Mouse (Mus musculus): ENCODE results near the gene 2210011C24Rik. TPM values are rescaled to one million over a fixed set of nuclear protein-coding genes. Genes with fewer than 3 reads are reported as not detected.
A peak's percentile ranks its signal among the peaks of the same experiment; 100 is the strongest.

Gene 2210011C24Rik
- polyA plus RNA-seq, 1 experiment from 2014 or later: not detected

DNA sequence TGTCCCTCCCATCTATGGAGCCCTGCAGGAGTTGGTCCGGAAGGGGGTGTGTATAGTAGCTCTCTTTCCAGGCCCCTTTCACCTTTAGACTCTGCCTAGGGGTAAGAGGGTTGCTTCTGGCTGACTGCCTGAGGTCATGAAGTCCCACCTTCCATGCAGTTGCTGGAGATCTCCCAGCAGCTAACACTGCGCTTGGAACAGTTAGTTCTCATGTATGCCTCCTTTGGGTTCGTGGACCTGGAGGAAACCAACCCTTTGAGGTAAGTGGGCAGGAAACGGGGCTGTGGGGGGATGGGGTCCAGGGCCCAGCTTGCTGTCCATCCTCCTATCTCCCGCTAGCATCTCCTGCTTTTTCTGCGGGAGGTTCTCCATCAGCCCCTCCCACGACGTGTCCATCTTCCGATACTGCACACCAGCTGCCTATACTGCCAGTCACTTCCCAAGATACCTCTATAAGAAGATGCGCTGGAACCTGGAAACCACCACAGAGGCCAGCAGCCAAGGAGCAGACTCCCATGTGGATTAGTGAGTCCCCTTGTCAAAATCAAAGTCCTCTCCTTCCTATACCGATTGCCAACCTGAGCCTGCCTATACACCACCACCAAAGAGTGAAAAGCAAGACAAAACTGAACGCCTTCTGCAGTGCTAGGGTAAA lies 8.9 kb downstream of the 2210011C24Rik start:
- Histone ChIP-seq H3K27me3 (replicated peaks) (peaks cover 19% of the 10 kb centered on the region), H3K4me3 (no peak overlapping the region), H3K9me3 (replicated peaks) (no peaks in the 10 kb centered on the region), H3K4me2 (no peak overlapping the region), H3K36me3 (peaks cover 21% of the 10 kb centered on the region), H3K9ac (no peak overlapping the region), H3K4me1 (replicated peaks) (peaks cover 36% of the 10 kb centered on the region), H3K27ac (ENCODE audit: poor library complexity, severe bottlenecking) (no peak overlapping the region)
- no peak for ATAC-seq (ENCODE audit: insufficient number of reproducible peaks, low FRiP score)
- WGBS: 67% methylated on average over 12 of the region's 12 CpGs

DNA sequence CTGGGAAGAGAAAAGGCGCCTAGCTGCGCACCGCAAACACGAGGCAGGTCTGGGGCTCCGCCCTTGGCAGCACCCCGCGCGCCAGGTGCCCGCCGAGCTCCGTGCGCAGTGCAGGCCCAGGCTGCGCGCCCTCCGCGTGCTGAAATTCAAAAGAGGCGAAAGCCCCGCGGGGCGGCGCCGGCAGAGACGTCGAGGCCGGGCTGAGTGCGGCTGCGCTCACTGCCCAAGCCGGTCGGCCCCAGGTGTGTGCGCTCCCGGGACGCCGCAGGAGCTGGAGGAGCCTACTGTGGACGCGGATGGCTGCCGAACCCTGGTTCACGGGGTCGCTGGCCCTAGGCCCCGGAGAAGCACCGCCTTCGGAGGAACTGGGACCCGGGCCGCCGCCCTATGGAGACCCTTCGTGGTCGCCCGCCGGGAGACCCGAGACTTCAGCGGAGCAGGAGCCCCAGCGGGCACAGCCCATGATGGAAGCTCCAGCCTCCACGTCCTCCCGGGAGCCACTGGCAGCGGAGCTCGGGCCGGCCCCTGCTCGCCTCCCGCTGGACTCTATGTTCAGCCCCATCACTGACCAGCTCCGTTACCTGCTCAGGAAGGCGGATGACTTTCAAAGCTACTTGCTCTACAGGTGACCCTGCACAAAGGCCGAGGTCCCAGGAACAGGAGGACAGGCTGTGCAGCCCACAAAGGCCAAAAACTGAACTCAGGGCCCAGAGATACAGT lies 10.5 kb downstream of the 2210011C24Rik start, which contains the start of gene 1700067K01Rik:
Gene 1700067K01Rik (plus strand): TSS at position 222 of the 720 bp plus-strand sequence.
- Histone ChIP-seq H3K27me3 (replicated peaks) (peaks cover 19% of the 10 kb centered on the region), H3K27ac (ENCODE audit: poor library complexity, severe bottlenecking) (no peak within 1 kb of the TSS), H3K4me1 (replicated peaks) (peaks cover 37% of the 10 kb centered on the region), H3K9me3 (replicated peaks) (no peaks in the 10 kb centered on the region), H3K4me2 (peak within 1 kb of the TSS; percentile 35), H3K9ac (peak within 1 kb of the TSS; percentile 26; the same call in 1 of the 2 replicates), H3K36me3 (peaks cover 21% of the 10 kb centered on the region), H3K4me3 (peak within 1 kb of the TSS; percentile 14; the same call in 1 of the 2 replicates)
- 37% methylated on average over 61 of the region's 61 CpGs for WGBS
- no peak for ATAC-seq (ENCODE audit: insufficient number of reproducible peaks, low FRiP score)

DNA sequence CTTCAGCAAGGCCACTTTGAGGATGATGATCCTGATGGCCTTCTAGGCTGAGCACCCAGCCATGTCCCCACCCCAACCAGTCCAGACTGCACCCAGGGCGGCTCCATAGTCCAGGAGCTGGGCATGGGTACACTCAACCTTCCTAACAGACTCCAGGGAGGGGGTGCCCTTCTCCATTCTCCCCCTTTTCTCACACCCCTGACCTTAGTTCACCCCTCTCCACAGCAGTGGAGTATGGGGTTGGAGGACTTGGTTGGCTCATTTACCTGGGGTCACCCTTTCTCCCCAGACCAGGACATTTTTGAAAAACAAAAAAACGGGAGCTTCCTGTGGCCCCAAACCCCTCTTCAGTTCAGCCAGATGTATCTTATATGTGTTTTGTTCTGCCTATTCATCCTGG lies 12.1 kb downstream of the 2210011C24Rik start:
- 0 out of 2 replicates have a peak overlapping the region, but pooled peaks have one; percentile 0 for H3K4me3 ChIP-seq
- peaks cover 44% of the 10 kb centered on the region for H3K4me1 ChIP-seq (replicated peaks)
- WGBS: 92% methylated on average over 2 of the region's 2 CpGs

DNA sequence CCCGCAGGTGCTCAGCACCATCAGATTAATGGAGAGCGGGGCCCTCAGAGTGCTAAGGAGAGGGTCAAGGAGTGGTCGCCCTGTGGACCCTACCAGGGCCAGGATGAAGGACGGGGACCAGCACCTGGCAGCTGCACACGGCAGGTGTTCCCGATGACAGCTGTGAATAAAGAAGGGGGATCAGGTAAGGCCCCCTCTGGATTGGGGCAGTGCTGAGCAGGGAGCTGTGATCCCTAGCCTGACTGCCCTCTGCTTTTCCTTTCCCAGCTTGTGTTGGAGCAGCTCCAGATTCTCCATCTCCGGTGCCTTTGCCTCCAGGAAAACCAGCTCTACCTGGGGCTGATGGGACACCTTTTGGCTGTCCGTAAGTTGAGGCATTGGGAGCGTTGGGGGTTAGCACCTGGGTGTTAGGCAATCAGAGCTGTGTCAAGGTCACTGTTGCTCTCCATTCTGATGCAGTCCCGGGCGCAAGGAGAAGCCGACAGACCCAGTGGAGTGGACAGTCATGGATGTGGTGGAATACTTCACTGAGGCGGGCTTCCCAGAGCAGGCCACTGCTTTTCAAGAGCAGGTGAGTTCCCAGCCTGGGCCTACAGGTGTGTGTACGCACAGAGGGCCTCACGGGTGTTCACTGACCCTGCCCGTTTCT lies 12.8 kb downstream of the 2210011C24Rik start:
- H3K4me1 ChIP-seq (replicated peaks): peaks cover 41% of the 10 kb centered on the region
- H3K9me3 ChIP-seq (replicated peaks): no peaks in the 10 kb centered on the region
- ATAC-seq (ENCODE audit: insufficient number of reproducible peaks, low FRiP score): no peak
- H3K36me3 ChIP-seq: peaks cover 33% of the 10 kb centered on the region
- H3K27ac ChIP-seq (ENCODE audit: poor library complexity, severe bottlenecking): no peak overlapping the region
- WGBS: 68% methylated on average over 16 of the region's 16 CpGs
- H3K4me3 ChIP-seq: peak overlapping the region; percentile 95
- peaks cover 19% of the 10 kb centered on the region for H3K27me3 ChIP-seq (replicated peaks)
- peak overlapping the region; percentile 90 for H3K9ac ChIP-seq
- H3K4me2 ChIP-seq: peak overlapping the region; percentile 96

More for the DNA sequence above, 12.1 kb downstream of the 2210011C24Rik start:
- ATAC-seq (ENCODE audit: insufficient number of reproducible peaks, low FRiP score): no peak
- Histone ChIP-seq H3K9me3 (replicated peaks) (no peaks in the 10 kb centered on the region), H3K36me3 (peaks cover 27% of the 10 kb centered on the region), H3K4me2 (0 out of 2 replicates have a peak overlapping the region, but pooled peaks have one; percentile 96), H3K27ac (ENCODE audit: poor library complexity, severe bottlenecking) (no peak overlapping the region), H3K9ac (no peak overlapping the region), H3K27me3 (replicated peaks) (peaks cover 19% of the 10 kb centered on the region)

DNA sequence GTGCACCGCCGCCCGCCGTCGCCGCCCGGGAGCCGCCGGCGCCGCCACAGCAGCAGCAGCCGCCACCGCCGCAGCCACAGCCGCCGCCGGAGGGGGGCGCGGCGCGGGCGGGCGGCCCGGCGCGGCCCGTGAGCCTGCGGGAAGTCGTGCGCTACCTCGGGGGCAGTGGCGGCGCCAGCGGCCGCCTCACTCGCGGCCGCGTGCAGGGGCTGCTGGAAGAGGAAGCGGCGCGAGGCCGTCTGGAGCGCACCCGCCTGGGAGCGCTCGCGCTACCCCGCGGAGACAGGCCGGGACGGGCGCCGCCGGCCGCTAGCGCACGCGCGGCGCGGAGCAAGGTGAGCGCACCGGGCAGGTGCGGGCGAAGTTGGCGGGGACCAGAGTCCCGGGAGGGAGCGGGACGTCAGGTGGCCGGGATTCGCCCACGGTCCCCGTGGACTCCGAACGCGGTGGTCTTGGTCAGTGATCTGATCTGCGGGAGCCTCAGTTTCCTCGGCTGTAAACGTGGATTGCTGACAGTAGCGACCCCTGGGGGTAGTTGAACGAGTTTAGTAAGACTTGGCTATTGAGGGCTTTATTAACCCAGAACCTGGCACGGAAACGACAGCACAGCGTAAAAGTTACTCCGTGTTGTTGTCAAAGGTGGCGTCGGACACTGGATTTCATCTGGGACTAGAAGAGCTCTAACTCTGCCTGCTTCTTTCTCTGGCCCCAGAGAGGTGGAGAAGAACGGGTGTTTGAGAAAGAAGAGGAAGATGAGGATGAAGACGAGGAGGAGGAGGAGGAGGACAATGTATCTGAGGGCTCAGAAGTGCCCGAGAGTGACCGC lies 13.5 kb downstream of the 2210011C24Rik start:
- Histone ChIP-seq H3K4me1 (replicated peaks) (peaks cover 35% of the 10 kb centered on the region), H3K9me3 (replicated peaks) (no peaks in the 10 kb centered on the region), H3K36me3 (peaks cover 39% of the 10 kb centered on the region), H3K4me2 (peak overlapping the region; percentile 96), H3K27me3 (replicated peaks) (peaks cover 19% of the 10 kb centered on the region), H3K9ac (peak overlapping the region; percentile 90), H3K4me3 (peak overlapping the region; percentile 95), H3K27ac (ENCODE audit: poor library complexity, severe bottlenecking) (peak overlapping the region; percentile 87)
- ATAC-seq (ENCODE audit: insufficient number of reproducible peaks, low FRiP score): peak; percentile 17; the same call in 1 of the 2 replicates
- WGBS: 11% methylated on average over 91 of the region's 92 CpGs

DNA sequence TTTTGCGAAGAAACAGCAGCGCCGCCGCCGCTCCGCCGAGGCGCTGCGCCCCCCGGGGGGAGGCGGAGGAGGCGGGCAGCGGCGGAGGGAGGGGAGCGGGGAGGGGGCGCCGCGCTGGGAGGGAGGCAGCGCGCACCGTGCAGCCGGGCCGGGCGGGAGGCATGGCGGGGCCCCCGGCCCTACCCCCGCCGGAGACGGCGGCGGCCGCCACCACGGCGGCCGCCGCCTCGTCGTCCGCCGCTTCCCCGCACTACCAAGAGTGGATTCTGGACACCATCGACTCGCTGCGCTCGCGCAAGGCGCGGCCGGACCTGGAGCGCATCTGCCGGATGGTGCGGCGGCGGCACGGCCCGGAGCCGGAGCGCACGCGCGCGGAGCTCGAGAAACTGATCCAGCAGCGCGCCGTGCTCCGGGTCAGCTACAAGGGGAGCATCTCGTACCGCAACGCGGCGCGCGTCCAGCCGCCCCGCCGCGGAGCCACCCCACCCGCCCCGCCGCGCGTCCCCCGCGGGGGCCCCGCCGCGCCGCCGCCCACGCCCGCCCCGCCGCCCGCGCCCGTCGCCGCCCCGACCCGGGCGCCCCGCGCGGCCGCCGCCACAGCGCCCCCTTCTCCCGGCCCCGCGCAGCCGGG lies 14.3 kb downstream of the 2210011C24Rik start, which contains the start of gene Samd1:
Gene Samd1 (plus strand): TSS at position 162 of the 631 bp plus-strand sequence.
- WGBS: 11% methylated on average over 74 of the region's 112 CpGs
- Histone ChIP-seq H3K9me3 (replicated peaks) (no peaks in the 10 kb centered on the region), H3K27me3 (replicated peaks) (peaks cover 19% of the 10 kb centered on the region), H3K36me3 (peaks cover 46% of the 10 kb centered on the region), H3K9ac (peak within 1 kb of the TSS; percentile 93), H3K4me3 (peak within 1 kb of the TSS; percentile 95), H3K4me1 (replicated peaks) (peaks cover 33% of the 10 kb centered on the region), H3K27ac (ENCODE audit: poor library complexity, severe bottlenecking) (peak within 1 kb of the TSS; percentile 95), H3K4me2 (peak within 1 kb of the TSS; percentile 96)
- peak; percentile 1; the same call in 1 of the 2 replicates for ATAC-seq (ENCODE audit: insufficient number of reproducible peaks, low FRiP score)

DNA sequence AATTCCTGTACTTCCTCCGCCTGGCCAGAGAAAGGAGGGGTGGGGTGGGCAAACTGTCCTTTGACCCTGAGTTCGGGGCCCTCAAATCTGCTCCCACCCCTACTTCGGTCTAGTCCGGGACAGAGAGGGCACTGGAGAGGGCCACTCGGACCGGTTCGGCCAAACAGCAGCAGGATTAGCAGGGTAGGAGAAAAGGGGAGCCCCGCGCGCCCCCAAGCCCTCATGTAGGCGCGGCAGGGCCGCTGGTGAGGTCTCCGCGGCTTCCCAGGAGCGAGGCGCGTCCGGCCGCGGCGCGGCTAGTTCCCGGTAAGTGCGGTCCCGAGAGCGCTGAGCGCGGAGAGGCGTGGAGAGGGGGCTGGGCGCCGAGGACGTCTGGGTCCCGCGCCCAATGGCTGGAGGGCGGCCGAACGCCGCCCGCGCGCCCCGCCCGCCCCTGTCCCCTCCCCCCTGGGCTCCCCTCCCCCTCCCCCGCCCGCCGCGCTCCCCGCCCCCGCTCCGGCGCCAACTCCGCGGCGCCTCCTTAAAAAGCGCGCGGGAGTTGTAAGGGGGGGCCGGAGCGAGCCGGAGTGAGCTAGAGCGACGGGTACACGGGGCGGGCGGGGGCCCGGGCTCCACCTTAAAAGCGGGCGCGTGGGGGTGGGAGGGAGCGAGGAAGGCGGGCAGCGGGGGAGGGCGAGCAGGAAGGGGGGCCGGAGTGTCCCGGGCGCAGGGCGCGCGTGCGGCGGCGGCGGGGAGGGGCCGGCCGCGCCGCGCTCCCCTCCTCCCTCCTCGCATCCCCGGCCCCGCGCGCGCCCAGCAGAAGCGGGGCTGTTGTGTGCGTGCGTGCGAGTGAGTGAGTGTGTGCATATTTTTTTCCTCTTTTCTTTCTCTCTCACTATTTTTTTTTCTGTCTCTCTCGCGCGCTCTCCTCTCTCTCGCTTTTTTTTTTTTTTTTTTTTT lies 15.1 kb downstream of the 2210011C24Rik start:
- ATAC-seq (ENCODE audit: insufficient number of reproducible peaks, low FRiP score): peak; percentile 87
- peak overlapping the region; percentile 93 for H3K9ac ChIP-seq
- H3K27me3 ChIP-seq (replicated peaks): peaks cover 19% of the 10 kb centered on the region
- H3K4me2 ChIP-seq: peak overlapping the region; percentile 89
- peak overlapping the region; percentile 95 for H3K4me3 ChIP-seq
- H3K36me3 ChIP-seq: peaks cover 53% of the 10 kb centered on the region
- WGBS: under 1% methylated on average over 68 of the region's 103 CpGs
- peaks cover 33% of the 10 kb centered on the region for H3K4me1 ChIP-seq (replicated peaks)
- H3K9me3 ChIP-seq (replicated peaks): no peaks in the 10 kb centered on the region
- H3K27ac ChIP-seq (ENCODE audit: poor library complexity, severe bottlenecking): peak overlapping the region; percentile 95

DNA sequence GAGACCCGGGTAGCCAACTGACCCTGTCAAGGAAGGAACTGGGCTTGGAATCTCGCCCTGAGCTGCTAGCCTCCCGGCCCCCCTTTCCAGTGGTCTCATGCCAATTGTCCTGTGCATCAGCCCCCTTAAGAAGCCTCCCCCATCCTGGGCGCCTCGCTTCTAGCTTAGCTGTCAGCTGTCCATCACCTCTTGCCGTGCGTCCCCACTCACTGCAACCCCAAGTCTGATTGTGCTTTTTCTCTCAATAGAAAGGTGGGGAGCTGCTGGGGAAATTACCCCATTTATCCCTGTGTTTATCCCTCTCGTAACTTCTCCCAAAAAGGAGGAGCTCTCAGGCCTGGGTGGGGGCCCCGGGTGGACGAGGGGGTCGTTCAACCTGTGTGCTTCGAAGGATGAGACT lies 16.0 kb downstream of the 2210011C24Rik start:
- Histone ChIP-seq H3K4me3 (peak overlapping the region; percentile 95), H3K4me2 (peak overlapping the region; percentile 89), H3K9ac (peak overlapping the region; percentile 93; the same call in 1 of the 2 replicates), H3K36me3 (peaks cover 58% of the 10 kb centered on the region), H3K27me3 (replicated peaks) (peaks cover 11% of the 10 kb centered on the region), H3K27ac (ENCODE audit: poor library complexity, severe bottlenecking) (0 out of 2 replicates have a peak overlapping the region, but pooled peaks have one; percentile 95), H3K9me3 (replicated peaks) (no peaks in the 10 kb centered on the region), H3K4me1 (replicated peaks) (peaks cover 29% of the 10 kb centered on the region)
- 19% methylated on average over 12 of the region's 12 CpGs for WGBS
- ATAC-seq (ENCODE audit: insufficient number of reproducible peaks, low FRiP score): no peak; the same call in 1 of the 2 replicates

DNA sequence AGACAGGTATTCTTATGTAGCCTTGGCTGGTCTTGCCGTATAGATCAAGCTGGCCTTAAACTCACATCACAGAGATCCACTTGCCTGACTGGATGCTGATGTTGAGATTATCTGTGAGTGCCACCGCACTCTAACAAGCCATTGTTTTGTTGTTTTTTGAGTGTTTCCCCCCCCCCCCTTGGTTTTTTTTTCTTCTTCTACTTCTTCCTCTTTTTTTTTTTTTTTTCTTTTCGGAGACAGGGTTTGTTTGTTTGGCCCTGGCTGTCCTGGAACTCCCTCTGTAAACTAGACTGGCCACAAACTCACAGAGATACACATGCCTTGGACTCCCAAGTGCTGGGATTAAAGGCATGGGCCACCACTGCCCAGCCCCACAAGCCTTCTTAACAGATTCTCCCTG lies 17.9 kb downstream of the 2210011C24Rik start:
- H3K36me3 ChIP-seq: peaks cover 61% of the 10 kb centered on the region
- no peak overlapping the region for H3K4me2 ChIP-seq

More for the DNA sequence above, 17.9 kb downstream of the 2210011C24Rik start:
- no peak overlapping the region for H3K27ac ChIP-seq (ENCODE audit: poor library complexity, severe bottlenecking)
- no peak overlapping the region for H3K9ac ChIP-seq
- no peaks in the 10 kb centered on the region for H3K9me3 ChIP-seq (replicated peaks)
- no peak for ATAC-seq (ENCODE audit: insufficient number of reproducible peaks, low FRiP score)
- no peaks in the 10 kb centered on the region for H3K27me3 ChIP-seq (replicated peaks)
- peaks cover 14% of the 10 kb centered on the region for H3K4me1 ChIP-seq (replicated peaks)
- no peak overlapping the region for H3K4me3 ChIP-seq
- WGBS: 76% methylated on average over 3 of the region's 3 CpGs
